10 mouse cellular contexts compared by ENCODE assay signal in genomic region chr5:125133651-125134050, GRCm38 (mm10). TPM values are rescaled to one million over a fixed set of nuclear protein-coding genes. Genes with fewer than 3 reads are reported as not detected.
A peak's percentile ranks its signal among the peaks of the same experiment; 100 is the strongest.
DNase-seq lines count a peak whose midpoint lies in the region; ATAC-seq and TF ChIP-seq lines count a peak whose summit lies in the region.
"Had no signal": no experiment of that assay in that cellular context is flagged by ENCODE, and none has a peak within 500 bp of the region (broad histone marks: within the 10 kb centered on the region; RNA-seq: fewer than 3 reads in every experiment).

No protein-coding gene starts in this region.

- no peak for ATAC-seq in kidney, postnatal 0 days (replicated peaks; ENCODE audit: low FRiP score, low read depth)
- ATAC-seq in forebrain, embryonic 15.5 days (replicated peaks), result 0 out of 2 replicates have a peak, but pooled peaks have one; percentile 23
- ATAC-seq in midbrain, embryonic 12.5 days (ENCODE audit: low FRiP score, low read depth), result no peak

- no peak overlapping the region for H3K4me3 ChIP-seq in kidney, postnatal 0 days (replicated peaks; ENCODE audit: low read depth, low read length)
- no peak overlapping the region for H3K4me3 ChIP-seq in forebrain, embryonic 15.5 days
- no peak overlapping the region for H3K4me3 ChIP-seq in midbrain, embryonic 12.5 days
- H3K4me3 ChIP-seq: embryonic facial prominence, embryonic 15.5 days had no signal

- no peak for TF ChIP-seq CTCF in kidney, postnatal 0 days (IDR thresholded peaks at IDR 0.05; ENCODE audit: low read depth)

- DNase-seq in kidney, postnatal 0 days (ENCODE audit: low spot score), result no peak
- DNase-seq in kidney, adult 8-10 months, result no peak
- peak; percentile 79 to 83 for DNase-seq in cerebellum, postnatal 14 days
- no peak for DNase-seq in ovary, postnatal 10 days (ENCODE audit: low spot score)
- DNase-seq in adrenal gland, adult 18-20 months (ENCODE audit: low spot score in 2 of 2), result no peak
- DNase-seq in kidney, postnatal 4 days, result no peak
- DNase-seq: kidney, adult 9 months had no signal

- H3K4me2 ChIP-seq in kidney, postnatal 0 days (ENCODE audit: low read length), result no peak overlapping the region
- H3K4me2 ChIP-seq in forebrain, embryonic 15.5 days (replicated peaks), result no peak overlapping the region
- H3K4me2 ChIP-seq in midbrain, embryonic 12.5 days (replicated peaks), result 0 out of 2 replicates have a peak overlapping the region, but pooled peaks have one; percentile 30
- H3K4me2 ChIP-seq: embryonic facial prominence, embryonic 15.5 days had no signal

- H3K36me3 ChIP-seq in kidney, postnatal 0 days (ENCODE audit: insufficient read depth, low read length), result no peaks in the 10 kb centered on the region
- H3K36me3 ChIP-seq in forebrain, embryonic 15.5 days, result no peaks in the 10 kb centered on the region
- H3K36me3 ChIP-seq in midbrain, embryonic 12.5 days, result no peaks in the 10 kb centered on the region
- H3K36me3 ChIP-seq: embryonic facial prominence, embryonic 15.5 days had no signal

- H3K27ac ChIP-seq in kidney, postnatal 0 days, result 0 out of 2 replicates have a peak overlapping the region, but pooled peaks have one; percentile 79
- H3K27ac ChIP-seq in forebrain, embryonic 15.5 days (replicated peaks), result peak overlapping the region; percentile 90
- peak overlapping the region; percentile 87 for H3K27ac ChIP-seq in midbrain, embryonic 12.5 days (replicated peaks)

- H3K27me3 ChIP-seq in kidney, postnatal 0 days (ENCODE audit: insufficient read depth, low read length), result no peaks in the 10 kb centered on the region
- H3K27me3 ChIP-seq in forebrain, embryonic 15.5 days, result no peaks in the 10 kb centered on the region
- no peaks in the 10 kb centered on the region for H3K27me3 ChIP-seq in midbrain, embryonic 12.5 days
- H3K27me3 ChIP-seq: embryonic facial prominence, embryonic 15.5 days had no signal

- H3K4me1 ChIP-seq in kidney, postnatal 0 days (replicated peaks; ENCODE audit: insufficient read depth, low read length), result peaks cover 51% of the 10 kb centered on the region
- H3K4me1 ChIP-seq in forebrain, embryonic 15.5 days, result peaks cover 95% of the 10 kb centered on the region
- H3K4me1 ChIP-seq in midbrain, embryonic 12.5 days, result peaks cover 92% of the 10 kb centered on the region

- H3K9ac ChIP-seq in kidney, postnatal 0 days (ENCODE audit: low read depth, low read length), result no peak overlapping the region
- no peak overlapping the region for H3K9ac ChIP-seq in forebrain, embryonic 15.5 days (replicated peaks)
- H3K9ac ChIP-seq in midbrain, embryonic 12.5 days (replicated peaks), result no peak overlapping the region
- H3K9ac ChIP-seq: embryonic facial prominence, embryonic 15.5 days had no signal

- no peaks in the 10 kb centered on the region for H3K9me3 ChIP-seq in kidney, postnatal 0 days (replicated peaks; ENCODE audit: low read length)
- no peaks in the 10 kb centered on the region for H3K9me3 ChIP-seq in forebrain, embryonic 15.5 days
- no peaks in the 10 kb centered on the region for H3K9me3 ChIP-seq in midbrain, embryonic 12.5 days
- H3K9me3 ChIP-seq: embryonic facial prominence, embryonic 15.5 days had no signal

- WGBS in kidney, postnatal 0 days, result 57% methylated on average over 4 of the region's 4 CpGs
- 9% methylated on average over 4 of the region's 4 CpGs for WGBS in forebrain, embryonic 15.5 days
- 30% methylated on average over 4 of the region's 4 CpGs for WGBS in midbrain, embryonic 12.5 days

RNA-seq across cellular contexts. Expression of gene Ncor2, which starts 45.4 kb away (rescaled TPM):
- 14.6 and 15.5 TPM in 2 replicates for polyA plus RNA-seq in kidney, postnatal 0 days (2015; fragmentation: Nextera tagmentation; extraction: Ambion mirVana)
- 30.2 and 31.6 TPM in 2 replicates for polyA plus RNA-seq in forebrain, embryonic 15.5 days (2015; fragmentation: Nextera tagmentation; extraction: Ambion mirVana)
- polyA plus RNA-seq in midbrain, embryonic 12.5 days (2016; fragmentation: Nextera tagmentation; extraction: Ambion mirVana), result 24.5 and 25.1 TPM in 2 replicates
- total RNA-seq in adrenal gland, adult 18-20 months (2021), result 100 to 1,000 TPM; 195 to 242 TPM

Comparison
In these comparisons a context has a peak if more than half of its experiments do, and no peak if none do; other contexts are left out.
1. DNase-seq: peak in cerebellum, postnatal 14 days (2 of 2); none in kidney, postnatal 0 days (single experiment), kidney, adult 8-10 months (0 of 2), ovary, postnatal 10 days (single experiment), adrenal gland, adult 18-20 months (0 of 2) and kidney, postnatal 4 days (0 of 2).
2. Peak in every context shown above with its lines, with median percentiles within 50 percentile points of each other: H3K27ac ChIP-seq.